Mouse (Mus musculus): ENCODE data around the gene Cdkn1a. TPM values are rescaled to one million over a fixed set of nuclear protein-coding genes. Genes with fewer than 3 reads are reported as not detected.

The Cdkn1a gene
- total and polyA plus RNA-seq, 3 experiments: 10.6 to 59.1 (median 37.5) TPM

DNA sequence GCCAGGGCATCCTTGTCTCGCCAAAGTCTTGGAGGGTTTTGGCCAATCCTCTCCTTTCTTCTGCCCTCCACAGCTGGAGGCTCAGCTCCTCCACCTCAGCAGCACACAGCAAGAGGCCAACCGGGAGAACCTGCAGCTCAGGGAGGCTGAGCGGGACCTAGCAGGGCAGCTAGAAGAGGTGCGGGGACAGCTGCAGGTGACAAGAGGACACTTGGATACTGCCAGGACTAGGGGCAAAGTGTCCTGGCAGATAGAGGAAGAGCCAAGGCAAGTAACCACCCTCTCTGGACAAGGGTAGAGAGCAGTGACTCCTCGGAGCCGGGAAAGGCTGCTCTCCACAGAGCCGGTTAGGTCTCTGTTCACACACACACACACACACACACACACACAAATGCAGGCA is 47.1 kb downstream of the Cdkn1a start:
- no peak overlapping the region for H3K4me3 ChIP-seq (replicated peaks in 1 of 3; ENCODE audit: low read depth in 2 of 3, low read length in 2 of 3, poor library complexity in 1 of 3)
- H3K9ac ChIP-seq (ENCODE audit: insufficient read depth, low read depth): no peak overlapping the region
- H3K4me2 ChIP-seq (ENCODE audit: insufficient read depth, low read depth, poor library complexity, severe bottlenecking): no peak overlapping the region
- H3K36me3 ChIP-seq (replicated peaks in 1 of 2; ENCODE audit: control insufficient read depth in 1 of 2, insufficient read depth in 1 of 2, low read length in 1 of 2): no peaks in the 10 kb centered on the region
- peaks cover 19 to 38% of the 10 kb centered on the region in 2 experiments for H3K4me1 ChIP-seq (ENCODE audit: control insufficient read depth in 1 of 2, insufficient read depth in 2 of 2)
- no peak for DNase-seq (ENCODE audit: extremely low read depth)
- dilution Hi-C loops (cut with MboI; ENCODE audit: extremely low pct_ligation_motif_present, extremely low pct_unique_long_range_greater_than_20kb, low sequenced_read_pairs) (no loop called here), in situ Hi-C loops (cut with MboI; ENCODE audit: low pct_ligation_motif_present, low pct_unique_long_range_greater_than_20kb, low sequenced_read_pairs) (no loop called here)
- no peaks in the 10 kb centered on the region for H3K9me3 ChIP-seq (replicated peaks; ENCODE audit: low read length)
- TF ChIP-seq SIN3A (IDR thresholded peaks at IDR 0.05; ENCODE audit: low read length) (no peak), CHD1 (IDR thresholded peaks at IDR 0.05; ENCODE audit: low read depth, low read length) (no peak), CTCF (conservative IDR thresholded peaks at IDR 0.05 in 1 of 2, IDR thresholded peaks at IDR 0.05 in 1 of 2; ENCODE audit: low read depth in 2 of 2, low read length in 2 of 2) (no peak), USF1 (IDR thresholded peaks at IDR 0.05; ENCODE audit: low read depth, low read length) (no peak), RAD21 (IDR thresholded peaks at IDR 0.05; ENCODE audit: low read depth, low read length) (no peak), NRF1 (IDR thresholded peaks at IDR 0.05; ENCODE audit: low read depth, low read length) (no peak), ETS1 (conservative IDR thresholded peaks at IDR 0.05; ENCODE audit: low read depth, low read length) (no peak), EP300 (IDR thresholded peaks at IDR 0.05; ENCODE audit: low read length) (no peak), TCF12 (IDR thresholded peaks at IDR 0.05; ENCODE audit: low read depth, low read length) (no peak), MYC (IDR thresholded peaks at IDR 0.05; ENCODE audit: low read depth, low read length) (no peak), JUND (conservative IDR thresholded peaks at IDR 0.05; ENCODE audit: low read depth, low read length) (no peak), E2F4 (IDR thresholded peaks at IDR 0.05; ENCODE audit: insufficient replicate concordance, low read depth, low read length) (no peak), ZKSCAN1 (IDR thresholded peaks at IDR 0.05; ENCODE audit: borderline replicate concordance, low read depth, low read length) (no peak), MAFK (IDR thresholded peaks at IDR 0.05; ENCODE audit: insufficient replicate concordance, low read length) (no peak), TBP (conservative IDR thresholded peaks at IDR 0.05; ENCODE audit: low read depth, low read length) (no peak), ZMIZ1 (IDR thresholded peaks at IDR 0.05; ENCODE audit: low read depth, low read length) (no peak), MAZ (IDR thresholded peaks at IDR 0.05; ENCODE audit: low read depth, low read length) (no peak), USF2 (conservative IDR thresholded peaks at IDR 0.05; ENCODE audit: low read depth, low read length) (no peak)
- no peak overlapping the region for H3K27ac ChIP-seq (ENCODE audit: insufficient read depth, low read depth)
- peaks cover 2% of the 10 kb centered on the region for H3K27me3 ChIP-seq (replicated peaks)
- no peaks in the 10 kb centered on the region for H3K79me2 ChIP-seq (replicated peaks; ENCODE audit: control insufficient read depth, extremely low read depth, insufficient read depth, poor library complexity, severe bottlenecking)

- DNase-seq (ENCODE audit: extremely low read depth): no peak
- Histone ChIP-seq H3K27me3 (replicated peaks) (peaks cover 10% of the 10 kb centered on the region), H3K79me2 (replicated peaks; ENCODE audit: control insufficient read depth, extremely low read depth, insufficient read depth, poor library complexity, severe bottlenecking) (no peaks in the 10 kb centered on the region), H3K9ac (ENCODE audit: insufficient read depth, low read depth) (no peak overlapping the region), H3K27ac (ENCODE audit: insufficient read depth, low read depth) (no peak overlapping the region), H3K36me3 (replicated peaks in 1 of 2; ENCODE audit: control insufficient read depth in 1 of 2, insufficient read depth in 1 of 2, low read length in 1 of 2) (no peaks in the 10 kb centered on the region), H3K4me2 (ENCODE audit: insufficient read depth, low read depth, poor library complexity, severe bottlenecking) (no peak overlapping the region), H3K9me3 (replicated peaks; ENCODE audit: low read length) (no peaks in the 10 kb centered on the region), H3K4me3 (replicated peaks in 1 of 3; ENCODE audit: low read depth in 2 of 3, low read length in 2 of 3, poor library complexity in 1 of 3) (no peak overlapping the region), H3K4me1 (ENCODE audit: control insufficient read depth in 1 of 2, insufficient read depth in 2 of 2) (peaks cover 26 to 33% of the 10 kb centered on the region in 2 experiments)
- in situ Hi-C loops (cut with MboI; ENCODE audit: low pct_ligation_motif_present, low pct_unique_long_range_greater_than_20kb, low sequenced_read_pairs) (no loop called here), dilution Hi-C loops (cut with MboI; ENCODE audit: extremely low pct_ligation_motif_present, extremely low pct_unique_long_range_greater_than_20kb, low sequenced_read_pairs) (no loop called here)
- no peak for TF ChIP-seq POLR2AphosphoS2 (IDR thresholded peaks at IDR 0.05; ENCODE audit: low read depth, low read length)
- no peak for TF ChIP-seq TBP (conservative IDR thresholded peaks at IDR 0.05; ENCODE audit: low read depth, low read length)
- no peak for TF ChIP-seq HCFC1 (IDR thresholded peaks at IDR 0.05; ENCODE audit: low read depth, low read length)
- no peak for TF ChIP-seq MAX (IDR thresholded peaks at IDR 0.05; ENCODE audit: low read length)
- TF ChIP-seq MYC (IDR thresholded peaks at IDR 0.05; ENCODE audit: low read depth, low read length): no peak
- TF ChIP-seq JUN (IDR thresholded peaks at IDR 0.05; ENCODE audit: insufficient read depth, low read depth, low read length): no peak
- no peak for TF ChIP-seq NELFE (IDR thresholded peaks at IDR 0.05; ENCODE audit: low read depth, low read length)
- no peak for TF ChIP-seq RAD21 (IDR thresholded peaks at IDR 0.05; ENCODE audit: low read depth, low read length)
- TF ChIP-seq ZKSCAN1 (IDR thresholded peaks at IDR 0.05; ENCODE audit: borderline replicate concordance, low read depth, low read length): no peak
- TF ChIP-seq BHLHE40 (IDR thresholded peaks at IDR 0.05; ENCODE audit: low read depth, low read length): no peak
These were observed 50.8 kb downstream of the Cdkn1a start for GRCm38 (mm10) chr17:29141577-29141976.
